Mouse (Mus musculus) CD4-positive, CD25-positive, alpha-beta regulatory T cell, adult 4 months (primary cell): ENCODE measurements around the gene Nectin4. TPM values are rescaled to one million over a fixed set of nuclear protein-coding genes. Genes with fewer than 3 reads are reported as not detected.
"Not testable (repeated sequence)": the region's sequence is repeated elsewhere in the genome, so short reads cannot be mapped to it uniquely, and the experiment has no call there.

Experiments
- ATAC-seq: one replicate; pipeline ENCODE4 v1.8.0; 2017
- polyA plus RNA-seq, 2 experiments: library from polyadenylated mRNA; unstranded; fragments of 100-300 nt; shearing (Covaris generic); gene quantifications; one replicate each; pipeline ENCODE4 v1.2.1; 2017

The Nectin4 gene
- polyA plus RNA-seq = under 1 TPM in 1 of 2 experiments, not detected in 1; 0.12 TPM

DNA sequence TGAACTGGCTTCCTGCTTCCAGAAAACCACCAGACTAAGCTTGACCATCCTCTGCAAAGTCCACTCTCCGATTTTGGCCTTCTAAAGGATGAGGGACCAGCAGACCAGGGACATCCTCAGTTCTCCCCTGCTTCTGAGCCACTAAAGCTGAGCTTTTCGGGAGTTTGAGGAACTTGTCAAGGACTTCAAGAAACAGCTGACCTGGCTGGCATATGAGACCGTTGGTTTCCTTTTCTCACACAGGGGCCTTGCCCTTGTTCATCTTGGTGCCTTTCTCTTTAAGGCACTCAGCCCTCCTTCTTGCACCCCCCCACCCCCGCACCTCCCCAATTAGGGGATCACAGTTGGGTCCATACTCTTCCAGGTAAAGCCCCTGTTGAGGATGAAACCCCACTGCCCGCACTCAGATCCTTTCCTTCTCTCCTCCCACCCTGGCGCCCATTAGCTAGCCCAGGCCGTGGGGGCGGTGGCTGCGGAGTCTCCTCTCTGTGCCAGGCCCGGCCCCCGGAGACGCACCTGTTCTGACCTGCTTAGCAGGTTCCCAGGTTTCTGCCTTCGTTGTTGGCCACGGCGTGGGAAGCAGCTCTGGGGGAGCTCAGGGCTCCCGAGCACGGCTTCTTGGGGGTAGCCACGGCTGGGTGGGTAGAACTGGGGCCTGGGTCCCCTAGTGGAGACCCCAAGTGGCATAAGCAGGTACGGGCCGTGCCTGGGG, at the start of gene Nectin4:
Nectin4 (plus strand) TSS at position 255 of the 712 bp plus-strand sequence.
- no peak for ATAC-seq

DNA sequence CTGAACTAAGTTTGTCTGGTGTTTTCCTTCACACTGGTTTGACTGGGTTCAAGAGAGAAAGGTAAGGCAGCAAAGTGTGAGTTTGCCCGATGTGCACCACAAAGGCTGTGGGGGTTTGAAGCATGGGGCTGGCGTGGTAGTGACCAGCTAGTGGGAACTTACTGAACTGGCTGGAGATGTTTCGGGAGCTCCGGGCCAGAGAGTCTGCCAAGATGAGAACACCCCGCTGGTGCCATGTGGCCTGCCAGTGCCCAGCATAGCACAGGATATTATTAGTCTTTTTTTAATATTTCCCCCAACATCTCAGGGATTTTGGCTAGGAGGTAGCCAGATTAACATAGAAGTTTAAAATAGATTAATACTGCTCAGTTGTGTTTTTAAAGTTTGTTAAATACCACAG, 49.7 kb upstream of the Nectin4 start:
- no peak for ATAC-seq

DNA sequence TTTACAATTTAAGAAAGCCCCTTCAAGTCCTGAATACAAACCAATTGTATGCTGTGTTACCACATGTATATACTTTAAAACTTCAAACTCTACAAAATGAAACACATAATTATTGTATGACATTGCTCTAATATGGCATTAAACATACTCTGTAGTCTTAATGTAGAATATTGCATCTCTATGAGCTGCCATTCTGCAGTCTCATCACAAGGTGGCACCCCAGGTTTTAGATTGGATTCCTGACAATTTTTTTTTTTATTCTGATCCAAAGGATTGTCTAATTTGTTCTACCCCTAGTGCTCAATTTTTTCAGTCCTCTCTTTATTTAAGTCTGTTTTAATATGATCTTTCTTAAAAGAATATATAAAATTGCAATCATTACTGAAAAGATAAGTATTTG, 48.5 kb upstream of the Nectin4 start:
- peak; percentile 81 for ATAC-seq

DNA sequence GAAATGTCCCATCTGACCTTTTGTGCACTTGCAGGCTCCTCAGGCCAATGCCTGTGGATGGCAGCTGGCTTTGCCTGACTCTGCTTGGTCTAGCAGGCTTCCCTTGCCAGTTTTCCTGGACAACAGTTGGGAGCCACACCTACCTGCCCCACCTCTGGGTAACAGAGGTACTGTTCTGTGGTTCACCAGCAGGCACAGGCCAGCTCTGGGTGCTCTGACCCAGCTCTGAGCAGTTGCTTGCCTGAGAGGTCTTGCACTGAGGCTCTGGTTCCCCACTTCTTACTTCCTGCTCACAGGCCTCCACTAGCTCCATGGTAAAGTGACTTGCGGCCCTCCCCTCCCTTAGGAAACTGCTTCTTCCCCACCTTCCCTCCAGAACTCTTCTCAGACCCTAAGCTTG, 47.9 kb upstream of the Nectin4 start:
- no peak for ATAC-seq

DNA sequence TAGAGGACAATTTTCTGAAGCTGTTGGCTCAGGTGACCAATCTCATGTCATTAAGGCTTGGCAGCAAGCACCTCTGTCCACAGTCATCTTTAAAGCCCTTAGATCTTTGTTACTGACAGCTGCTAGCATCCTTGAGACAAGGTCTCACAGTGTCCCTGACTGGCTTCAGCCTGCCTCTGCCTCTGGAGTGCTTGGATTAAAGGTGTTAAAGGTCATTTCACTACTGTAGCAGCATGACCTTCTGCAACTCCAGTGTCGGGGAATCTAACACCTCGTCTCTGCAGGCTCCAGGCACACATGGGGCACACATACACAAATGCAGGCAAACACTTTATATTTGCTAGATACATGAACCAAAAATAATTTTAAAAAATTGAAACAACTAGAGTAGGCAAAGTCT, 44.3 kb upstream of the Nectin4 start:
- no peak for ATAC-seq

DNA sequence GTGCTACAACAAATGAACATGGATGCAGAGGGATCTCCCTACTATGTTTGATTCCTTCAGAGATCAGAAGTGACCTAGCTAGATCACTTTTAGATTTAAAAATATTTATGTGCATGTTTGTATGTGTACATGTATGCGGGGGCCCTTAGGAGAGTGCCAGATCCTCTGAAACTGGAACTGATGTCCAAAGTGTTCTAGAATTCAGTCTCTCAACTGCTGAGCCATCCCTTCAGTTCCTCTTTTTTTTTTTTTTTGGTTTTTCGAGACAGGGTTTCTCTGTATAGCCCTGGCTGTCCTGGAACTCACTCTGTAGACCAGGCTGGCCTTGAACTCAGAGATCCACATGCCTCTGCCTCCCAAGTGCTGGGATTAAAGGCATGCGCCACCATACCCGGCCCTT, 43.3 kb upstream of the Nectin4 start:
- ATAC-seq = not testable (repeated sequence)

DNA sequence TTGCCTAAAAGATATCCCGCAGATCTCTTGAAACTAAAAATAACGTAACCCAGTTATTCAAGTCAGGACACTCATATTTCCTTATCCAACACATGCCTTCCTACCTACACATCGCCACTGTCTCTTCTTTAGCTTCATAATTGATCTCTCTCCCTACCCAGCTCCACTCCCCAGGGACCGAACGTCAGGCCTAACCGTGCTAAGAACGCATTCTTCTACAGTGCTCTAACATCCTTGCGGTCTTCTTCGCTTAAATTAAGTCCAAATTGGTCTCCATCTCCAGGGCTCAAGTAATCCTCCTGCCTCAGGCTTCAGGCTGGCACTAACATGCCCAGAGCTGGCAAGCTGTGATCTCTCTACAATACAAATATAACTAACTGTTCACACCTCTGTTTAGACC, 41.7 kb upstream of the Nectin4 start:
- ATAC-seq = no peak

DNA sequence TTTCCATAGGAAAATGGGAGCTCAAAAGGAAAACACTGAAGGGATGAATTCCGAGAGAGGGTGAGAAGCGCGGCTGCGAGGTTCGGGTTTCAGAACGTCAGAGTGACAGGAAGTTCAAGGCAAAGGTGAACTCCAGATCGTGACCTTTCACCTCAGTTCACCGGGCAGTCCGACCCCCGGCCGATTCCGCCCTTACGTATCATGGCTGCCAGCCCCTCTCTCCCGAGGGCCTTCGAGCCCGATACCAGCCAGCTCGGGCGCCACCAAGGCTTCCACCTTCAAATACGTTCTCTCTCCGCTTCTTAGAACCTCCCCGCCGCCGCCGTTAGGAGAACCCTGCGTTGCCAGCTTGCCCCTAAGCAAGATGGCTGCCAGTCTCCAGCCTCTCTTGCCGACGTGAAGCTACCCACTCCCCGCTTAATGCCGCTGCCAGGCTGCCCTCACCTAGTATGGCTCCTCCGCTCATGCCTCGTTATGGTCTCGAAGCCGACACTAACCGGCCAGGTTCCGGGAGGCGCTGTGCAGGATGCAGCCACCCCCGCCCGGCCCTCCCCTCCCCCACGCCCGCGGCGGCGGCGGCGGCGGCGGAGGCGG, 41.0 kb upstream of the Nectin4 start, which contains the start of gene Dedd:
Dedd (plus strand) TSS at position 307 of the 594 bp plus-strand sequence.
- ATAC-seq = peak; percentile 93

DNA sequence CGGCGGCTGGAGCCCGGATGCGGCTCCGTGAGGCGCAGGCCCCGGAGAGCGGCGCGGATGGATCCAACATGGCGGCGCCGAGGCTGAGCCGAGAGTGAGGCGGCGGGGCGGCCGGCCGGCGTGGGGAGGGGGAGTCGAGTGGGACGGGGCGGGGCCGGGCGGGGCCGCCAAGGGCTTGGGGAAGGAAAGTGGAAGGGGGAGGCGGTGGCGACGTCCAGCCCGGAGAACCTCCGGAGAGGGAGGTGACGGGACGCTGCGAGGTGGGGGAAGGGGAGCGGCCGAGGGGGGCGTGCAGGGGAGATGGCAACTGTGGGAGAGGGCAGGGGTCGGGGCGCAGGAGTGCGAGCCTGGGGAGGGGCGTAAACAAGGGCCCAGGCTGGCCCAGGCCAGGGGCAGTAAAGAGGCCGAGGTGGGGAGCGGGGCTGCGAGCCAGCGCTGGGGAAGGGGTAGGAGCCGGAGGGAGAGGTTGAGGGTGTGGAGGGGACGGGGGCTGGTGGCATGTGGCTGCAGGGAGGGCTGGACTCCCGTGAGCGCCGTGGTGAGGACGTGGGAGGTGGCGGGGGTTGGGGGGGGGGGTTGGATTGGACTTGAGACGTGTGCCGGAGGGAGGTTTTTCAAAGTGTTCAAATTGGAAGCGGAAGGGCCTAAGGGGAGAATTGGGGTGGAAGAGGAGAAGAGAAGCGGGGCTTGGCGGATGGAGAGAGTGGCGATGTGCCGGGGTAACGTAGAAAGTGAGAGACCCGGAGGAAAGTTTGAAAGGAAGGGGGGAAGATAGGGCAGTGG, 40.3 kb upstream of the Nectin4 start:
- ATAC-seq = no peak

DNA sequence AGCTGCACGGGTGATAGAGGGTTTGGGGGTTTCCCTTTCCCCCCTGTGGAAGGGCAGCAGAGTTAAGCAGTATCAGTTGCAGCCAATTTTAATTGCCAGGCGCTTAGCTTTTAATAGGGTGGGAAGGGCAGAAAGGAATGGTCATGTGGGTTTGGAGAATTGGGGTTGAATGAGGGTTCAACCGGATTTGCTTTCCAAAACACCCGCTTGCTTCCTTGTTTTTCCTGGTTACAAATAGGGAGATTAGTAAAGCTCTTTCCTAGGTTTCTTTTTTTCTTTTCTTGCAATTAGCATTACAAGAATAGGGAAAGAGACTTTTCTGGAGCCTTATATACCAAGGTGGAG, 39.7 kb upstream of the Nectin4 start:
- ATAC-seq = no peak

DNA sequence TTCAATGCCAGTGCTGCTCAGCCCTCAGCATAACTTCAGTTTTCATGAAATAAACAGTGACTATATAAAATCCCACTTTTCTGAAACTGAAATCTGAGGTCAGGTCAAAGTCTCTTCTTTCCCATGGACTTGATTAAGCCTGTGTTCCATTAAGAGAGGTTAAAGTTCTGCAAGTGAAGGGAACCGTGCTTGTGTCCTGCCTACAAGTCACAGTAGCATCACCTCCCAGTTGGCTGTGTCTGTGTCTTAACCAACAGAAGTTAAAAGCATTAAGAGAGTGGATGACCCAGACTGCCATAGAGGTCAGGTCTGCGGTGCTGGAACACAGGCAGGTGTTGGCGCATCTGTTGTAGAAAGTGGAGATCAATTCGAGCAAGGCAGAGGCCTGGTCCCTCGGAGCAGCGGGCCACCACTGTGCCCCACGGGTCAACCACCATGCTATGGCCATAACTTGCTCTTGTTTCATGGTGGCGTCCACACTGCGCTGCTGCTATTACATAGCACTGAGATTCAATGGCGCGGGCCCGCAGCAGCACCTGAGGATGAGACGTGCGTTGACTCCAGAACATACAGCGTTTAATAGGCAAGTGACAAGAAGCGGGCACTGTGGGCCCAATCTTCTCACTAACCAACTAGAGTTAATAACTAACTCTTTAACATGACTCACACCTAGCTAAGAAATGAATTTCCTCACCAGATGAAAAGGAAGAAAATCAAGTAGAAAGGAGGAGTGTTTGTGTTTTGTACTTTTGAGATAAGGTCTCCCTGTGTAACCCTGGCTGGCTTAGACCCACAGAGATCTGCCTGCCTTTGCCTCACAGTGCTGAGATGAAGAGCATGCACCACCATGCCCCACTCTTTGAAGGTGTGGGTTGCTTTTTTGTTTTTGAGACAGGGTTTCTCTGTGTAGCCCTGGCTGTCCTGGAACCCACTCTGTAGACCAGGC, 27.4 kb upstream of the Nectin4 start:
- ATAC-seq = no peak

DNA sequence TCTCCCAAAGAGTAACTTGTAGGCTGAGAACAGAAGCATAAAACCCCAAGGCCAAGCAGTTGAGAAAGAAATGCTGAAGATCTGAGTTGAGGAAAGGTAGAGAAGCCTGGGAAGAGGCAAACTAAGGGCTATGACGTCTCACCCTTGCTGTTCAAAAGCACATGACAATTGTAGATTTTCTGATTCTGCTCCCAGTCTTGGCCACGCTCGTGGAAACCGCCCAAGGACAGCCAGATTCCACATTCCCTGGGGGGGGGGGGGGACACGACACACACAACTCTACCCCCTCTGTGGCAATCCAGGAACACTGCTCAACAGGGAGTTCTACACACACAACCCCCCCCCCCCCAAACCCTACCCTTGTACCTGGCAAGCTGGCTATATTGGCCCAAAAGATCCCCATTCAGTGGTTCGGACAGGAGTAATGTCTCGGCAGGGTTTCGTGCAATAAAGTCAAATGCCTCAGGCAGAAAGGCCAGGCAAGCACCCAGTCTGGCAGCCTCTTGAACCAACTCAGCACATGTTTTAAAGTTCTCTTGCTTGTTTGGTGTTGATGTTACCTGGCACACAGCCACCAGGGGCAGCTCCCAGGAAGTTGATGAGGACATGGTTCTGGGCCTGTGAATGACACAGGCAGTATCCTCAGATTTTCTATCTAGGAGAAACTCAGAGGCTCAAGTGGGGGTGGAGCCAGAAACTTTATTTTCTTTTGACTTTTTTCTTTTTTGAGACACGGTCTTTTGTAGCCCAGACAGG, 25.8 kb upstream of the Nectin4 start:
- no peak for ATAC-seq

DNA sequence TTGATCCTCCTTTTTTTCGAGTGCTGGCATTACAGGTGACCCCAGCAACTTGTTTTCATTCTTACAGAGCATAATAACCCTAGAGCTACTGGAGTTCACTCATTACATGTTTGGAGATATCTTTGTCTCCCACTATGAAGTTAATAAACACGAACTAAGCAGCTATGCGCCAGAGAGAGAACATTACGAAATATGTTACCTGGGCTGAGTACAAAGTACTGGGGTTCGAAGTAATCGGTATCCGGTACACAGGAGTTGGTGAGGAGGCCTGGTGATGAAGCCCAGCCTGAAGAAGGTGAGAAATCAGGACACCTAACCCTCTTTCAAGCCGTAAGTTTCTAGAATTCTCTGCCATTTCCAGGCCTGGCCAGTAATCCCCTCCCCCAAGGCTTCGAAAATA, 25.2 kb upstream of the Nectin4 start:
- no peak for ATAC-seq

DNA sequence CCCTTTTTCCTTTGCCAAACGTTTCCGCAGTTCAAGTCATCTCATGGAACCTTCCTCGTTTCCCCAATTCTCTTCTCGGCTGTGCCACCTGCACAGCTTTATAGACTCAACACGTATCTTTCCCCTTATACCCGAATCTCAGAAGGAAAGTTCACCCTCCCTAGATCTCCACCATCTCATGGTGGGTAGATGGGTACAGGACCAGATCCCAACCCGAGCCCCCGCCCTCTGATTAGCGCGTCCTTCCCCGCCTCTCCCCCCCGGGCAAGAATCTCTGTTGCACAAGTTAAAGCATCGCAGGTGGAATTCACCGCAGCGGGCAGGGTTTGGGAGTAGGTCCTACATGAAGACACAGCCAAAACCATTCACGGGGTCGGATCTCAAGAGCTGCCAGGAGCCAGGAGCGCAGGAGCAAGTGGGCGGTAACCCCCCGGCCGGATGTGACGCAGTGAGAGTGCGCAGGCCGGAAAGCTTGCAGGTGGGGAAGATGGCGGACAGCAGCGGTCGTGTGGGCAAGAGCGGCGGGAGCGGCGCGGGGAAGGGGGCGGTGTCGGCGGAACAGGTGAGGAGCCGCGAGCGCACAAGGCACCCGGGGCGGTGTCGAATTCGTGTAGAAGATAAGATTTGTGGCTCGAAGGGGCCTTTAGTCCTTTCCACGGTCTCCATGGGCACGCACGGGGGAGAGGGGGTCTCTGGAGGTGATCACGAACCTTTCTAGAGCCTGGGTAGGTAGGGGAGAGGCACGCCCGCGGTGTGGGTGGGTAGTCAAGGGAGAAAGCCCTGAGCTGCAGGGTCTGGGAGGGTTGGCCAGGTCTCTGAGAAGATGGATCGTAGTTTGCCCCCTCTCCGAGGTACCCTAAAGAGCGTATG, 24.4 kb upstream of the Nectin4 start, which contains the start of the genes Nit1 and Pfdn2:
Nit1 (minus strand) TSS at position 422 of the 870 bp plus-strand sequence.
Pfdn2 (plus strand) TSS at position 446 of the 870 bp plus-strand sequence.
- peak; percentile 95 for ATAC-seq

DNA sequence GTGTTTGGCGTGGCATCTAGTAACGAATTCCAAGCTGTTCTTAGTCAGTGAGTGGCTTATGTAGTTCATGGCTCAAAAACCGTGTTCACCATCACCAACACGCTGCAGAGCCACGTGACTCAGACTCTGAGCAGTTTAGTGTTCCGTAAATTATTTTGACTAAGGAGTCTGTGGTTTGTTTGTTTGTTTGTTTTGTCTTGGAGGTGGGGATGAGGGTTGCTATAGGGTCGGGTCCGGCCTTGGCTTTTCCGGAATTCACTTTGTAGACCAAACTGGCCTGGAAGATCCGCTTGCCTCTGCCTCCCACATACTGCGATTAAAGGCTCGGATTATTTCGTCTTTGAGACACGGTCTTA, 23.8 kb upstream of the Nectin4 start:
- ATAC-seq = peak; percentile 32

DNA sequence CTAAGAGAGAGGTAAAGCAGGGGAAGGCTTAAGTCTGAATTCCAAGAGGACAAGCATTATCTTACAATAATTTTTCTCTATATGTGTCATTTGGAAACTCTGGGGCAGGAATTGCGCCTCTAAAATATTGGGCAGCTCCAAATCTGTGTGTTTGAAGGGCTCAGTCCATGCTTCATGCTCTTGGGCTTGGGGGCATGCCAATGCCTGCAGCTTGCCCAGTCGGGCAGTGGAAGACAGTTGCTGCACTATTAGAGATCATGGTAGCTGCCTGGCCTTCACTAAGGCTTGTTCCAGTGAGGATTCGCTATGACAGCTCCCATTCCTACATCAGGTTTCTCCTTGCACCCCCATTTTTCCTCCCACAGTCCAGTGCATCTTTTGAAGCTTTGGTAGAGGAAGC, 21.2 kb upstream of the Nectin4 start:
- no peak for ATAC-seq

DNA sequence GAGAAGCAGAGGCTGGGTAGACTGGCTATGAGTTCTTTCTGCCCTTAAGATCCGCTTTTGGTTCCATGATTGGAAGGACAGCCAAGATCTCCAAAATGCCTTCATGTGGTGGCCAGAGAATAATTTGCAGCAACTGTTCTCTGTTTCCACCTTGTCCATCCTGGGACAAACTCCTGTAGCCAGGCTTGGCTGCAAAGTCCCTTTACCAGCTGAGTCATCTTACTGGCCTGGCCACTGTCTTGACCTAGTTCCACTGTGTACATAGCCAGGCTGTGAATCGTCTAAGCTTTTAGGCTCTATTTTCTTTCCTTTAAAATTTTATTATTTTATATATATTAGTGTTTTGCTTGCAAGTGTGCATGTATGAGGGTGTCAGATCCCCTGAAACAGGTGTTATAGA, 20.7 kb upstream of the Nectin4 start:
- no peak for ATAC-seq

DNA sequence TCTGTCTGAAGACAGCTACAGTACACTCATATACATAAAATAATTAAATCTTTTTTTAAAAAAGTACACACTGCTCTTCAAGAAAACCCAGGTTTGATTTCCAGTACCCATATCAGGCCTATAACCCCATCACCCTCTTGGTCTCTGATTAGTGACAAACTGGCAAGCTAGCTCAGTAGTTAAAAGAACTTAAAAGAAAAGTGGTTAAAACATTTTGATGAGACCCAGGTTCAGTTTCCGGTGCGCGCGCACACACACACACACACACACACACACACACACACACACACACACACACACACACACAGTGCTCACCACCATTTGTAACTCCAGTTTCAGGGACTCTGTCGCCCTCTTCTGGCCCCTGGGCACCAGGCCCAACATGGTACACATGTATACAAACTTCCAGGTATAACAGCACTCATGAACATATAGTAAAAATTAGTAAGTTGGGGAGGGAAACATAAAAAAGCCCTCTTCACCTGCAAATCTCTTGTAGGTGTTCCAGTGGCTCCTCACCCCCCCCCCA, 14.0 kb upstream of the Nectin4 start:
- peak; percentile 54 for ATAC-seq

DNA sequence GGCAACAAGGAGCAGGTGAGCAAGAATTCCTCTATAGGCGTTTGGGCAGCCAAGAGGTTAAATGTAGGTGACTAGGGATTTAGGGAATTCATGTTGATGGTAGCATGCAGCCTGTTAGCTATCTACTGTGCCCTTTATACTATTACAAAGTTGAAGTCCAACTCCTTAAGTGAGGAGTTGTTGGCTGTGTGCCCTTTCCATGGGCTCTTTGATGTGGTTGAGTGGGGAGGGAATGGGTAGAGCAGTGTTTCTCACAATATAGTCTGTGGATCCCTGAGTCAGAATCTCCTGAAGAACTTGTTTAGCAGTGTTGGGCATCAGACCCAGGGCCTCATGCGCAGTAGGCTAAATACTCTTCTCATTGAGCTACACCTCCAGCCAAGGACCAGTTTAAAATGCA, 13.1 kb upstream of the Nectin4 start:
- no peak for ATAC-seq

DNA sequence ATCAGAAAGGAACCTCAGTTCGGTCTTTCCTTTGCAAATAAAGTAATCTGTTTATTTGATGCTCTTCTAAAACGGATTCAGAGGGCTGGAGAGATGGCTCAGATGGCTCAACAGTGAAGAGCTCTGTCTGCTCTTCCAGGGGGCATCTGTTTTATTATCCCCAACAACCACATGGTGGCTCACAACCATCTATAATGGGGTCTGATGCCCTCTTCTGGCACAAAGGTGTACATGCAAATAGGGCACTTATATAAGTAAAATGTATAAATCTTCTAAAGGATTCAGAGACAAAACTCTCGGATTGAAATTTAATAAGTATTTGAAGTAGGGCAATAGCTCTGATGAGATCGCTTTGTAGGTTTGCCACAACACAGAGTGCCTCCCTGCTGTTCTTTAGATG, 11.5 kb upstream of the Nectin4 start:
- ATAC-seq = peak; percentile 48
